Mouse (Mus musculus) cerebellum, adult 18-20 months (tissue): ENCODE data around the gene Rnf212b.
A peak's percentile ranks its signal among the peaks of the same experiment; 100 is the strongest.

ENCODE experiments used
- DNase-seq, 2 experiments: peaks; one replicate each; pipeline ENCODE4 v3.0.0; 2021

Rnf212b gene

GRCm38 (mm10) chr14:54813991-54814390 lies at the start of gene Rnf212b:
Rnf212b (plus strand) TSS chr14:54814141.
- DNase-seq, result no peak

- DNase-seq, result peak in 1 of 2 experiments; percentile 50
Observed at GRCm38 (mm10) chr14:54766937-54767336, 47.0 kb upstream of the Rnf212b start.

GRCm38 (mm10) chr14:54768314-54769067 lies 45.5 kb upstream of the Rnf212b start:
- DNase-seq, result peak in 1 of 2 experiments; percentile 36

- peak in 1 of 2 experiments; percentile 57 for DNase-seq
Observed at GRCm38 (mm10) chr14:54769068-54769425, 44.9 kb upstream of the Rnf212b start.

- DNase-seq, result peak; percentile 2 to 19
Observed at GRCm38 (mm10) chr14:54770373-54770772, 43.6 kb upstream of the Rnf212b start.

GRCm38 (mm10) chr14:54772333-54772856 lies 41.5 kb upstream of the Rnf212b start:
- DNase-seq, result peak; percentile 66 to 71

GRCm38 (mm10) chr14:54775534-54776041 lies 38.4 kb upstream of the Rnf212b start:
- peak; percentile 59 to 70 for DNase-seq

- DNase-seq, result no peak
Observed at GRCm38 (mm10) chr14:54776768-54777167, 37.2 kb upstream of the Rnf212b start.

- no peak for DNase-seq
Observed at GRCm38 (mm10) chr14:54777893-54778292, 36.0 kb upstream of the Rnf212b start.

- DNase-seq, result no peak
Observed at GRCm38 (mm10) chr14:54780084-54780483, 33.9 kb upstream of the Rnf212b start.

- DNase-seq, result peak; percentile 88 to 91
Observed at GRCm38 (mm10) chr14:54780836-54781609, 32.9 kb upstream of the Rnf212b start.

GRCm38 (mm10) chr14:54781610-54782365 lies 32.2 kb upstream of the Rnf212b start, which contains the start of gene Slc7a8:
Slc7a8 (minus strand) TSS chr14:54781946.
- DNase-seq, result peak; percentile 90

- DNase-seq, result no peak
Observed at GRCm38 (mm10) chr14:54782971-54783370, 31.0 kb upstream of the Rnf212b start.

- DNase-seq, result peak; percentile 73 to 80
Observed at GRCm38 (mm10) chr14:54785898-54786297, 28.0 kb upstream of the Rnf212b start.

- DNase-seq, result peak in 1 of 2 experiments; percentile 36
Observed at GRCm38 (mm10) chr14:54786489-54786888, 27.5 kb upstream of the Rnf212b start.

GRCm38 (mm10) chr14:54787226-54787625 lies 26.7 kb upstream of the Rnf212b start:
- no peak for DNase-seq

GRCm38 (mm10) chr14:54788231-54788630 lies 25.7 kb upstream of the Rnf212b start:
- DNase-seq, result no peak

- DNase-seq, result no peak
Observed at GRCm38 (mm10) chr14:54792166-54792565, 21.8 kb upstream of the Rnf212b start.

- DNase-seq, result no peak
Observed at GRCm38 (mm10) chr14:54793351-54793750, 20.6 kb upstream of the Rnf212b start.

- no peak for DNase-seq
Observed at GRCm38 (mm10) chr14:54793894-54794830, 19.8 kb upstream of the Rnf212b start.

- DNase-seq, result no peak
Observed at GRCm38 (mm10) chr14:54795901-54796300, 18.0 kb upstream of the Rnf212b start.
